Mouse (Mus musculus): Measurements from ENCODE around the gene Gm3072.
"Not testable (repeated sequence)": the region's sequence is repeated elsewhere in the genome, so short reads cannot be mapped to it uniquely, and the experiment has no call there.

GRCm38 (mm10) chr14:41622535-41622934 lies 1.9 kb downstream of the Gm3072 start:
- TF ChIP-seq CTCF, EP300 (IDR thresholded peaks at IDR 0.05; ENCODE audit: low read depth): not testable (repeated sequence)

Data from heart, postnatal 0 days (tissue).